Mouse (Mus musculus) WW6 (cell line): ENCODE measurements around the gene Smoc2.
A peak's percentile ranks its signal among the peaks of the same experiment; 100 is the strongest.

Source experiments
- DNase-seq: peaks from one replicate; pipeline ENCODE4 v3.0.0-alpha.2; 2013; ENCODE audit warnings: low read depth, low spot score

The Smoc2 gene

GRCm38 (mm10) chr17:14277310-14277709, 2.0 kb upstream of the Smoc2 start:
- no peak for DNase-seq

DNA sequence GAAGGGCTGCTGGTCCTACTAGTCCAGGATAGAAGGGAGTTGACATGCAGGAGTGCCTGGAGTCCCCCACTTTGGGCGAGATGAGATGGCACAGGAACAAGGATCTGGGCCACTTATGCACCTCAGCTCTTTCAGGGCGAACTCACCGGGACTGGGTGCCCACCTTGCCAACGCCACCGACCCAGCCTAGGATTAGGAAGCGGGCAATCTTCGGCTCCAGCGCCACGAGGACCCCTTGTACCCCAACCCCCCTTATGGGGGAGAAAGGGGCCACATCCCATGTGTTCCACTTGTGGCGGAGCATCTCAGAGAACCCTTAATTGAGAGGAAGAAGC, 627 bp downstream of the Smoc2 start:
- no peak for DNase-seq

DNA sequence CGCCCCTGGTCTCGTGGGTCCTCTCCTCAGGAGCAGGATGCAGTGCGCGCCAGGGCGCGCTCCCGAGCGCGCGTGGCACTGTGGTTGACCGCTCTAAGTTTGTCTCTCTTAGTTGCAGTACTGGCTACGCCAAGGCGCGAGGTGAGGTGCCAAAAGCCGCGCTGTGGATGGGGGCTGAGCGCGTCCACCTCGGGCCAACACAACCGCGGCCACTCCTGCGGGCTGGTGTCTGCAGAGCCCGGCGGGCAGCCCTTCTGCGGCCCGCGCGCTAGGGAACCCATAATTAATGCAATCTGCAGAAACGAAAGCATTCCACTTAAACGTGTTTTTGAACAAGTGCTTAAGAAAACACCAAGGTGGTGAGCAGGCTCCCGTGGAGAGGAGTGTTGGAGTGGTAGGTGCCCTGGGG, 1.1 kb downstream of the Smoc2 start:
- no peak for DNase-seq

- DNase-seq: no peak
Measured at GRCm38 (mm10) chr17:14288015-14288616, 8.8 kb downstream of the Smoc2 start.

- DNase-seq: no peak
Measured at GRCm38 (mm10) chr17:14293617-14294016, 14.3 kb downstream of the Smoc2 start.

DNA sequence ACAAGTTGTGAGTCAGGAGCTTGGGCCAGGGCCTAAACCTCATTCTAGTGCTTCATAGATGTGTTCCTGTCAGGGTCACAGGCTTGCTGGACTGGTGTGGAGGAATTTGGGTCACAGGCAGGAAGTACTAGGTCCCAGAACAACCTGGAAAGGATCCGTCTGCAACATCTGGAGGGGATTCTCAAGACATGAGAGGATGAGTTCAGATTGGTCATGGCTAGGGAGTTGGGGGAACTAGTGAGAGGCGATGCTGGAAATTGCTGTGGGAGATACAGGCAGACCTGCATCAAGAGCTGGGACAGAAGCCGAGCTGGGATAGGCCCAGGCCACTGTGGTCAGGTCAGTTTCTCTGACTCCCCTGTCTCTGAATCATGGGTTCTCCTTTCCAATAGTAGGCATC, 15.8 kb downstream of the Smoc2 start:
- no peak for DNase-seq

DNA sequence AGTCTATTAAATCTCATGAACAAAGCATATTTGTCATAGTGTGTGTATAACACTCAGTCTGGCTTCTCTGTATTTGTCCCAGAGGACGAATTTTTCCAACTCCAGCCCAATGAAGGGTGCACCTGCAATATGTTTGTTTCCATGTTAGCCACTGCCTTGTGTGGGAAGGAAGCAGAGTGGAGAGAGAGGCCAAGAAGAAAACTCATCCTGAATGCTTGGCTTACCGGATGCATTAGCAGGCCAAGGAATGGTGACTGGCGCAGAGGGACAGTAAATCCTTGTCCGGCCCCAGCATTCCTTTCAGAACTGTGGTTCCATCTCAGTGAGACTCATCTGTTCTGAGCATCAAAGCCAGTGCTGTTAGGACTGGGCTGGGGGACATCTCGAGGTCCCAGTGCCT, 21.1 kb downstream of the Smoc2 start:
- DNase-seq: no peak

- DNase-seq: peak; percentile 78
Measured at GRCm38 (mm10) chr17:14301491-14302344, 22.4 kb downstream of the Smoc2 start.

- DNase-seq: no peak
Measured at GRCm38 (mm10) chr17:14302356-14302755, 23.1 kb downstream of the Smoc2 start.

- no peak for DNase-seq
Measured at GRCm38 (mm10) chr17:14303722-14304121, 24.4 kb downstream of the Smoc2 start.

DNA sequence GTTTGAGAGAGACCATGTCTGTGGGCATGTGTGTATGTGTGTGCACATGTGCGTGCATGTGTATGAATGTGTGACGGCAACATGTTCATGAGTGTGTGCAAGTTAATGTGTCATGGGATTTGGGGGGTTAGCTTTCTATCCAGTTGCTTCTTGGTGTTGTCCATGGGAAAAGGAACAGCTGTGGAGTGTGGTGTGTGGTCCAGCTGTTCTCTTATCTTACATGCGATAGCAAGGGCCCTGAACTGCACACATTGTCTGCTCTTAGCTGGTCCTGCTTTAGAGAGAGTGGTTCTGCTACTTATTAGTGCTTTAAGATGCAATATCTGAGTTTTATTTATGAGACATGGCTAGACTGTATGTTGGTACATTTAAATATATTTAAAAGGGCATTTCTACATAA, 30.6 kb downstream of the Smoc2 start:
- no peak for DNase-seq

GRCm38 (mm10) chr17:14312440-14312839, 33.1 kb downstream of the Smoc2 start:
- DNase-seq: no peak

DNA sequence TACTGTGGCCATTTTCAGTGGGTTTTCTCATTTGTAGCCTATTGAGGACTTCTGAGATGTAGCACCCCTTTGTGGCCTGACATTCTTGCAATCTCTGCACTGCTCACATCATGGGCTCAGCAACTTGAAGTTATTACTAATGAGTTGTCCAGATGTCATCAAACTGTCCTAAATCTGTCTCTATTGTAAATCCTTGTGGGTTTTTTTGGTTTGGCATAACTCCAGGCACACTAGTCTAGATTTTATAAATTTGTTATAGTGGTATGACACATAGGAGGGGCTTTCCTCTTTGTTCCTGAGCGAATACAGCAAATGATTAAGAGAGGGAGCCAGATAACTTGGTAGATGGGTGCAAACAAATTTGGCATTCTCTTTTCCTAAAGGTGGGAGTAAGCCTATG, 35.0 kb downstream of the Smoc2 start:
- no peak for DNase-seq

GRCm38 (mm10) chr17:14316536-14316935, 37.2 kb downstream of the Smoc2 start:
- DNase-seq: no peak

DNA sequence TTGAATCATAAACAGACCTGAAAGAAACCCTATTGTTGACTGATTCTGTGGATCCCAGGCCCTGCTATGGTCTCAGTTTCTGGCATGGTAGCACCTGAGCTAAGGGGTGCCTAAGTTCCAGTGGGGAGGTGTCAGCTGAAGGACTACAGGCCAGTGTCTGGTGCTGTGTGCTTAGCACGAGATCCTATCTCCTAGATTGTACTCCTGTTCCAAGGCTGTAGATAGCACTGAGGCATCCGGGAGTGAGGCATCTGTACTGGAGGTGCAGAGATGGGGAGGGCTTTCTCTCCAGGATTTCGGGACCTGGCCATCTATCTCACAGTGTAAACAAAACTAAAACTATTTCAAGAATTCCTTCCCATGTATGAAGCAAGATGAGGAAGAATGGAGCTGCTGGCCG, 38.1 kb downstream of the Smoc2 start:
- no peak for DNase-seq

DNA sequence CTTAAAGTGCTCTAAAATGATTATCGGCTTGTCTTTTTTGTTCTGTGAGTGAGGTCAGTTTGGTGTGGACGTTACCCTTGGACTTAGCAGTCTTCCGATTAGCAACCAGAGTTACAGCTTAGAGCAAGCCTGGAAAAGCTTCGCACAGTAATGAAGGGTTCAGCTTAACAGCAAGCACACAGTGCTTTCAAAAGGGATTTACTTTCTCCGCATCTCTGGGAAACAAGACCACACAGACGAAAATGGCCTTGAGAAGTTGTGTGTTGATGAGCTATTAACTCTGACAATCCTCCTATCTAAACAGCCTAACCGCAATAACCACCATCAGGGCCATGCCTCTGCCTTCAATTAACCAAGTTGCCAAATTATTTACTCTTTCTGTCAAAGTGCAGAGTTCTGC, 46.9 kb downstream of the Smoc2 start:
- no peak for DNase-seq

DNA sequence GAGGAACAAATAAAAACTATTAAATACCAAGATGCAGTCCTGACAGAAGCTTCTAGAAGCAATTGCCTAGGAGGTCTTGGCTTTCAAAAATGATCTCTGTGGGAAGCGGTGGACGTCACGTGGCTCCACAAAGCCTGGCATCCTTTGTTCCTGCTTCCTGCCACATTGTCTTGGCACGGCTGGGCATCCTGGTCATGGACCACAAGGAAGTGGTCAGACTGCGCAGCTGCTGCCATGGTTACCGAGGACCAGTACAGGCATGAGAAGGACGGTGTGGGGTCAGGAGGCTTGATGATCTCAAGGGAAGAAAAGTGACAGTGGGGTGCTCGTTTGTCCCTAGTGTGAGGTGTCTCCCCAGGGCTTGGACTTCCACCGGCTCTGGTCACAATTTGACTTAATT, 48.7 kb downstream of the Smoc2 start:
- no peak for DNase-seq

- DNase-seq: no peak
Measured at GRCm38 (mm10) chr17:14330498-14330897, 51.2 kb downstream of the Smoc2 start.

GRCm38 (mm10) chr17:14339932-14340557, 60.7 kb downstream of the Smoc2 start:
- DNase-seq: no peak

- no peak for DNase-seq
Measured at GRCm38 (mm10) chr17:14340736-14341135, 61.4 kb downstream of the Smoc2 start.

GRCm38 (mm10) chr17:14342511-14342910, 63.2 kb downstream of the Smoc2 start:
- DNase-seq: no peak

DNA sequence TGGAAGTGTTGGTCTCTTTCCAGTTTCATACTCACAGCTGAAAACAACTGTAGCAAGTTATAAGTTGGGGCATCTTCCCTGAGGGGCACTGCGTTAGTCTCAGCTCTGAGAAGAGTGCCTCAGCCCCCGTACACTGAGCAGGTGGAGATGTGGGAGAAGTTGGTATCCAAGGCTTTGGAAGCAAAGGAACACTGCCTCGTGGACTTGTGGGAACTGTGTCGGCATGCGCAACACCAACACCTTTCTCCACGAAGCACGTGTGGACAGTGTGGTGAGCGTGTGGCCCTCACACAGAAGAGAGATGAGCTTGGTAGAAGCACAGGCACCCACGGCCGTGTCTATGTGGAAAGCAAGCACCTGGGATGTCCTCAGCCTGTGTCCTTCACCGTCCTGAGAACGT, 64.1 kb downstream of the Smoc2 start:
- no peak for DNase-seq

DNA sequence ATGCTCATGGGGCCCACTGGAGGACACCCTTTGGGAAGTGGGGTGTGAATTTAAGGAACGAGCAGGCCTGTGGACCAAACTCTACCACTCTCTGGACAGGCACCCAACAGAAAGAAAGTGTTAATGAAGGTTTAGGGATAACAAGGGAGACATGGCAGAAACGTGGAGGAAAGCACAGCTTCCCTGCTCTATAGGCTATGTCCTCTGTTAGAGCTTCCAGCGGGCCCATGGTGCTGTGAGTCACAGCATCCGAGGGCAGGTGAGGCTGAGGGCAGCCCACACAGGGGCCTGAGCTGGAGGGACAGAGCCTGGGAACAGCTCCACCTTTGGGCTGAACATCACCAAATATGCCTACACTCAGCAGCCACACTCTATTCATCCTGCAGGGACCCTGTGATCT, 66.2 kb downstream of the Smoc2 start:
- DNase-seq: no peak
